Mouse (Mus musculus): ENCODE results near the gene Ints11. TPM values are rescaled to one million over a fixed set of nuclear protein-coding genes. Genes with fewer than 3 reads are reported as not detected.
A peak's percentile ranks its signal among the peaks of the same experiment; 100 is the strongest.

Gene Ints11
- total RNA-seq, 2 experiments from 2014 or later, result 15.7 to 18.8 TPM

DNA sequence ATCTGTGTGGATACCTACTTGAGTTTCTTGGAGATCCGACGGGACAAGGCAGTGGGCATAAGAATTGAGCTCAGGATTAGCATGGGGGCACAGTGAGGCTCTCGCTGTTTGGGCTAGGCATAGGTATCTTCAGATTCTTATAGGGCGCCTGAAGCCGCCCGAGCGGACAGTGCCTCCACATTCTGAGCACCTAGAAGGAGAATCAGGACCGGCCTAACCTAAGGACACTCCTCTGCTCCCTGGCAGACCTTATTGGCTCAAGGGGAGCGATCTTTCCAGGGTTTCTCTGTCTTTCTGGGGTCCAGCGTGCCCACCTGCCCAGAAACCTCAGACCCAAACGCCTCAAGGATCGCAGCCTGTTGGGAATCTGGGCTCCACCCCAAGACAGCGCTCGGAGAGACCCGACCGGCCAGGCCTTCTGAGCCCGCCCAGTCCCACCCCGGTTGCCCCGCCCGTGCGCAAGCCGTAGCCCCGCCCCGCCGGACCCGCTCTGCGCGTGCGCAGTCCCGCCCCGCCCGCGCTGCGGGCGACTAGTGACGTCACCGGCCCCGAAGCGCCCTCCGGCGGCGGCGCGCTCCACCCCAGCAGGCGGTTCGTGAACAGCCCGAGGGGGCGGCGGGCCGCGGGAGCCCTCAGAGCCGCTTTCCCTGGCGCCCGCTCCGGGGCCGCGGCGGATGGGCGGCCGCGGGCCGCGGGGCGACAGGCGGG is 22.3 kb upstream of the Ints11 start, which contains the start of gene Dvl1:
TSS of gene Dvl1 (plus strand) at position 532 of the 708 bp plus-strand sequence.
- peak; percentile 98 for DNase-seq
- intact Hi-C loops (cut with DNase I), result loop anchor here (1.0 to 2.0 kb wide), 2 partner anchors 15 to 46 kb away; no protein-coding TSS in a partner anchor

DNA sequence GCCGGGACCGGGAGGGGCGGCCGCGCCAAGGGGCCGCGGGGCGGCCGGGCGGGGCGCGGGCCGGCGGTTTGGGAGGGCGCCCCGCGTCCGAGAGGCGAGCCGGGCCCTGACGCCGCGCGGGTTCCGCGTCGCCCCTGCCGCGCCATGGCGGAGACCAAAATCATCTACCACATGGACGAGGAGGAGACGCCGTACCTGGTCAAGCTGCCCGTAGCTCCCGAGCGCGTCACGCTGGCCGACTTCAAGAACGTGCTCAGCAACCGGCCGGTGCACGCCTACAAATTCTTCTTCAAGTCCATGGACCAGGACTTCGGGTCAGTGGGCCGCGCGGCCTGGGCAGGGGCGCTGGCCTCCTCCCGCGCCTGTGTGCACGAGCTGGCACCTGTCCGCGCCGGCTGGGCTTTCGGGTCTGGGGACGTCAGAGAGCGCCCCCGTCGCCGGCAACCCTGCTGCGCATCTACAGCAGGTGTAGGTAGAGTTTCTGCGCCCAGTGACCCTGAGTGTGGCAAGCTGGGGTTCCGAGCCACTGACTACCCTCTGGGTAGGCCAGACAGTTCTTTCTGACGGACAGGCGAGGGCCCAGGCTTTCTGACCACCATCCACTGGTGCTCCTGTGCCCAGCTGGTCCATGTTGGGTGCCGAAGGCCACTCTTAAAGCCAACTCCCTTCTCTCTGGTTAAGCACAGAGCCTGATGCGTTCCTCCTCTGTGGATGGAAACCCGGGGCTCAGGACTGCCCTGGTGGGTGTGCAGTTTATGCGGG is 21.6 kb upstream of the Ints11 start:
- peak in 1 of 2 experiments; percentile 39 for DNase-seq
- intact Hi-C loops (cut with DNase I), result loop anchor here (1.0 to 2.0 kb wide), 2 partner anchors 15 to 45 kb away; no protein-coding TSS in a partner anchor

GRCm38 (mm10) chr4:155848434-155849095 is 20.8 kb upstream of the Ints11 start:
- DNase-seq, result no peak
- intact Hi-C loops (cut with DNase I), result no loop called here

DNA sequence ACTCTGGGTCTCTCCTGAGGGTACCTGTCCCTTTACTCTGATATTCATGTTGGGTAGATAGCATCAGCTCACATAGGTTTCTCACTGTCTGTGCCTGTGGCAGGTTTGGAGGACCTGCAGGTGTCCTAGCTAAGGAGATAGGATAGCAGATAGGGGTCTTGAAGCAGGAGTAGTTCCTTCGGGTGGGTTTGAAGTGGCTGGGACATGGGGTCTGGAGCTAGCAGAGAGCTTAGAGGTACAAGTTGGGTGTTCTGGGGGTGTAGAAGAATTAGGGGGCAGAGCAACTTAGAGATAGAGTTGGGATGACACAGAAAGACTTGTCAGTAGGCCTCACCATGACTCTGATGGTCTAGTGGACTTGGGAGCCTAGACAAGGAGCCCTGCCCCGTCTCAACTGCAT is 20.0 kb upstream of the Ints11 start:
- intact Hi-C loops (cut with DNase I), result no loop called here
- no peak for DNase-seq

DNA sequence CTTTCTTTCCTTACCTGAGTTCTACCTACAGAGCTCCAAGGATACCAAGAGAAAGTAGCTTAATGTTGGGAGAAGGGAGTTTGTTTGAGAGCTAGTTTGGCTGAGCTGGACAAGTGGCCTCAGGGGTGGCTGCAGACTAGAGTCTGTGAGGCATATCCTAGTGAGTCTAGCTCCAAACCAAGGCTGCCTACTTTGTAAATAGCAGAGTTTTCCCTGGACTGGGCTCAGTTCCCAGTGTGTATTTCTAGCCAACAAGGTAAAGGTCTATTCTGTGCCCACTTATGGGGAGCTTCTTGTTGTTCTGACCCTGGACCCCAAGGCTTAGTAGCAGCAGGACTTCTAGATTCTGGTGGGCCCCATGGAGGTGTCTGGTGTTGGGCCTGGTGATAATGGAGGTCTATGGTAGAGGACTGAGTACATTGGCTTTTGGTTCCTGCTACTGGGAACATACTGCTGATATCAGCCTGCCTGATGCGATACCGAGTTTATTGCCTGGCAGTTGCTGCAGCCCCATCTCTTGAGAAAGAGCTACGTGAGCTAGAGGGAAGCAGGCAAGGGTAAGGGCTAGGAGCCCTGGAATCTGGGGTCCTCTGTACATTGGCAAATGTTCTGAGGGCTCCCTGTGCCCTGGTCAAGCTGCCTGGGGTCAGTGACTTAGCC is 19.4 kb upstream of the Ints11 start:
- no peak for DNase-seq
- intact Hi-C loops (cut with DNase I), result no loop called here

- DNase-seq, result no peak
- intact Hi-C loops (cut with DNase I), result no loop called here
Observed at GRCm38 (mm10) chr4:155851368-155851767, 18.0 kb upstream of the Ints11 start.

DNA sequence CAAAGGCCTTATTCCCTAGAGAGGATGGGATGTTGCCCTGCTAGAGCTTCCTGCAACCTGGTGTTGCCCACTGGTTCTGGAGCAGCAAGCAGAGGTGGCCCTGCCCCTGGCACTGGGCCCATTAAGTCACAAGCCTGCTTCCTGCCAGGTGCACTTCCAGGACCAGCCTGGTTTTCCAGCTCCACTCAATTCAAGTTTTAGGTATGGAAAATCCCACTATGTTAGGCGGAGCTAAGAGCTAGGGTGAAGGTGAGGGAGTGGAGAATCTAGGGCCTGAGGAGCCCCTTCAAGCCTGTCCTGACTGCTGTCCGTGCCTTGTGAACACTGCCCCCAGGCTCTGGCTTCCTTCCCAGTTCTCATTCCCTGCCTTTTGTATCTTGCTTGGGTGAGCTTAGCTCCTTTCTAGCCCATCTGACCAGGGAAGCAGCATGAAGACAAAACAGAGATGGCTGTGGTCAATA is 17.4 kb upstream of the Ints11 start:
- DNase-seq, result peak in 1 of 2 experiments; percentile 38
- intact Hi-C loops (cut with DNase I), result no loop called here

GRCm38 (mm10) chr4:155853421-155853820 is 15.9 kb upstream of the Ints11 start:
- intact Hi-C loops (cut with DNase I), result no loop called here
- no peak for DNase-seq

GRCm38 (mm10) chr4:155854991-155855390 is 14.4 kb upstream of the Ints11 start:
- no peak for DNase-seq
- intact Hi-C loops (cut with DNase I), result no loop called here

DNA sequence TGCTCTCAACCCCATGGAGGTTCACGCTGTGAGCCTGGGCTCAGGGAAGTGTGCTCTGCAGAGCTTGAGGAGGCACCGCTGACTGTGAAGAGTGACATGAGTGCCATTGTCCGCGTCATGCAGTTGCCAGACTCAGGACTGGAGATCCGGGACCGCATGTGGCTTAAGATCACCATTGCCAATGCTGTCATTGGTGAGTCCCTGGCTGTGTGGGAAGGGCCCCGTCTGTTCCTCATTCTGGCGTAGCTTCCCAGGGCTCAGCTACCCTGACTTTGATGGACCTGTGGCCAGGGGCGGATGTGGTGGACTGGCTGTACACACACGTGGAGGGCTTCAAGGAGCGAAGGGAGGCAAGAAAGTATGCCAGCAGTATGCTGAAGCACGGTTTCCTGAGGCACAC is 13.3 kb upstream of the Ints11 start:
- no peak for DNase-seq
- intact Hi-C loops (cut with DNase I), result no loop called here

GRCm38 (mm10) chr4:155856881-155857280 is 12.5 kb upstream of the Ints11 start:
- DNase-seq, result no peak

DNA sequence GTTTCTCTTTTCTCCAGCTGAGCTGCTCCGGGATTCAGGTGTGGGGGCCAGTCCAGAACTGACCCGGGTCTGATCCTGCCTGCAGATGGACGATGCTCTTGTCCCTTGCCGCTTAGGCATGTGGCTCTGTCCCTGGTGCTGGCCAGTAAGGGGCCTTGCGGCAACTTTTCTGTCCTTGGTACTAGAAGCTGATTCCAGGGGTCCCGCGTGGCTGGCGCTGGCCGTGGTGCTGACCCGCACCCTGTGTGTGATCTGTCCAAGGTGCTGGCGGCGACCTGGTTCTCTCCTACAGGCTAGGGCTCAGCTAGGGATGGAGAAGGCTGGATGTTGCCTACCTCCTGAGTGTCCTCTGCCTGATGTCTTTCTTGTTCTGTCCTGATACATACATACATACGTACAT is 10.0 kb upstream of the Ints11 start:
- intact Hi-C loops (cut with DNase I), result no loop called here
- DNase-seq, result peak in 1 of 2 experiments; percentile 56

More at GRCm38 (mm10) chr4:155856881-155857280, 12.5 kb upstream of the Ints11 start:
- intact Hi-C loops (cut with DNase I), result no loop called here

- intact Hi-C loops (cut with DNase I), result no loop called here
- DNase-seq, result no peak
Observed at GRCm38 (mm10) chr4:155861787-155862186, 7.6 kb upstream of the Ints11 start.

DNA sequence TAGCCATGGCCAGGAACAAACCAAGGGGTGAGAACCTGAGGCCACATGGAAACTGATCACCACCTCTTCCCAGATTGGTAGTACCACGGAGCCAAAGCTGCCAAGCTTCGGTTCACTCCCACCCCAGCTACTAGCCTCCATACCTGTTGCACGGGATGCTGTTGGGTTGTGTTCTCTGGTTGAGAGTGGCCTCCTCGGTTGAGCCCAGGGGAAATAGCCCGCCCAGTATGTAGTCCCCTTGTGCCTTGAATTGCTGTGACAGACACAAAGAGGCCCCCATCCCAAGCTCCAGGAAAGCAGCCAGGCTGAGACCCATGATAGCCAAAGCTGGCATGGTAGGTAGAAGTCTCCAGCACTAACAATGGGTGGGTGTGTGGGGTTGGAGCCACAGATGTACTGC is 6.3 kb upstream of the Ints11 start, which contains the start of gene Tas1r3:
TSS of gene Tas1r3 (minus strand) at position 362 of the 400 bp plus-strand sequence.
- intact Hi-C loops (cut with DNase I), result no loop called here
- no peak for DNase-seq

GRCm38 (mm10) chr4:155868614-155869298 is 590 bp upstream of the Ints11 start:
- intact Hi-C loops (cut with DNase I), result loop anchor here (1.0 kb wide), 1 partner anchor 75 kb away; the partner anchor contains the start of gene Ube2j2
- DNase-seq, result peak in 1 of 2 experiments; percentile 30

- intact Hi-C loops (cut with DNase I), result loop anchor here (1.0 kb wide), 1 partner anchor 20 kb away; the partner anchor contains the start of genes Acap3 and Pusl1
Observed at GRCm38 (mm10) chr4:155871404-155871803, 2.1 kb downstream of the Ints11 start.

GRCm38 (mm10) chr4:155883587-155883986 is 14.2 kb downstream of the Ints11 start:
- no peak for DNase-seq
- intact Hi-C loops (cut with DNase I), result no loop called here

More at GRCm38 (mm10) chr4:155871404-155871803, 2.1 kb downstream of the Ints11 start:
- DNase-seq, result no peak

DNA sequence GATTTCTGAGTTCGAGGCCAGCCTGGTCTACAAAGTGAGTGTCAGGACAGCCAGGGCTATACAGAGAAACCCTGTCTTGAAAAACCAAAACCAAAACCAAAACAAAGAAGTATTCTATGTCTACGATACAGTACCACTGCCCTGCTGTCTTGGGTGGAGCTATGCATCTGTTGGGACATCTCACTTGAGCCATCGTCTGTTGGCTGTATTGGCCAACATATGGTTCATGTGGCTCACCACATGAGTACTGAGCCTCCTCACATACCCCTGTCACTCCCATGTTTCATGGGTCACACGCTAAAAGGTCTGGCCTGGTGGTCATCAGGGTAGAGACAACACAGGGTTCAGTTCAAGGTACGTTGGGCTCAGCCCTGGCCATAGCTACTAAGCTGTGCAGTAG is 17.0 kb downstream of the Ints11 start:
- no peak for DNase-seq
- intact Hi-C loops (cut with DNase I), result no loop called here

DNA sequence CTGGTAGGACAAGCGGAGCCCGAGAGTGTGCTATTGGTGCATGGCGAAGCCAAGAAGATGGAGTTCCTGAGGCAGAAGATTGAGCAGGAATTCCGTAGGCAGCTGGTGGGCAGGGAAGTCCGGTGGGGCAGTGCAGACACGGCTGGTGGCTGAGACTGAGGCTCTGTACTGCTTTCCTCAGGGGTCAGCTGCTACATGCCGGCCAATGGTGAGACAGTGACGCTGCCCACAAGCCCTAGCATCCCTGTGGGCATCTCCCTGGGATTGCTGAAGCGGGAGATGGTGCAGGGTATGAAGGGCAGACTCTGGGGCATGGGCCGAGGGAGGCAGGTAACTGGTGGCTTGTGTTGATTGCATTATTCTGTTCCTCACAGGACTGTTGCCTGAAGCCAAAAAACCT is 18.3 kb downstream of the Ints11 start:
- no peak for DNase-seq
- intact Hi-C loops (cut with DNase I), result no loop called here

DNA sequence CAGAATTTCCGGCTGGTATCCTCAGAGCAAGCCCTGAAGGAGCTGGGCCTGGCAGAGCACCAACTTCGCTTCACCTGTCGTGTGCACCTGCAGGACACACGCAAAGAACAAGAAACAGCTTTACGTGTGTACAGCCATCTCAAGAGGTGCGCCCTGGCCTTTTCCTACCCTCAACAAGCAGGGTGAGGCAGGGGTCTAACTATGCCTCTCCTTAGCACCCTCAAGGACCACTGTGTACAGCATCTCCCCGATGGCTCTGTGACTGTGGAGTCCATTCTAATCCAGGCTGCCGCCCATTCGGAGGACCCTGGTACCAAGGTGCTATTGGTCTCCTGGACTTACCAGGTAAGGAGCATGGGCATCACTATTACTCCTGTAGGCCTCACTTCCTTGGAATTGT is 18.8 kb downstream of the Ints11 start:
- no peak for DNase-seq
- intact Hi-C loops (cut with DNase I), result no loop called here
